Mouse (Mus musculus) hindlimb bud, embryonic 11.5 days (tissue): Measurements from ENCODE around the gene Slc4a10.
"Not testable (repeated sequence)": the region's sequence is repeated elsewhere in the genome, so short reads cannot be mapped to it uniquely, and the experiment has no call there.

Source experiments
- DNase-seq: peaks from one replicate; pipeline ENCODE4 v3.0.0-alpha.2; 2012; ENCODE audit warnings: low read depth, low spot score; ENCODE audit errors: extremely low spot score

The Slc4a10 gene

GRCm38 (mm10) chr2:62046421-62046845, at the start of gene Slc4a10:
Gene Slc4a10 (plus strand): TSS chr2:62046462.
- DNase-seq = no peak

- not testable (repeated sequence) for DNase-seq
These were observed 45.0 kb upstream of the Slc4a10 start for GRCm38 (mm10) chr2:62001251-62001650.

GRCm38 (mm10) chr2:62018209-62018608, 28.1 kb upstream of the Slc4a10 start:
- no peak for DNase-seq

DNA sequence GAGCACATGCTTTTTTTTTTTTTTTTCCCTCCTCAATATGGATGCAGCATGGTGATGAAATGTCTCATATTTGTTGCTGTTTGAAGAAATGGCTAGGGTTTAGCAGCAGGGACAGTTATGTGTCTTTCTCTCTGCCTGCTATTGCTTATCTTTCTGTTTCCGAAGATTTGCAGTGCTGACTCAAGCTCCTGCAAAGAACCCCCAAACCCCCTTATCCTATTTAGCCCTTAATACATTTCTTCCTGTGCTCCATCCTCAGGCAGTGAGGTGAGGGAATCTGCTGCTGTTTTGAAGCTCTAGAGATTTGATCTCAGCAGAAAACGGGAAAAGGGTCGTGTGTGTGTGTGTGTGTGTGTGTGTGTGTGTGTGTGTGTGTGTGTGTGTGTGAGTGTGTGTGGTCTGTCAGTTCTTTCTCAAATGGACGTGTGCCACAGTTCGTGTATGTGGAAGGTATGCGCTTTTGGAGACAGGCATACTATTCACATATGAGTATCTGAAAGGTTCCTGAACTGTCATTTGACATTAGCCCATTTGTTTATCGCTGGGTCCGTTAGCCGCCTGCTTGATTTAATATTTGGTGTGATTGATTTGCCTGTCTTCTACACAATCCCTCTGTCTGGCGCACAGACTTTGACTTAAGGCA, 720 bp downstream of the Slc4a10 start:
- no peak for DNase-seq

GRCm38 (mm10) chr2:62047504-62048005, 1.3 kb downstream of the Slc4a10 start:
- DNase-seq = no peak

GRCm38 (mm10) chr2:62048116-62048515, 1.9 kb downstream of the Slc4a10 start:
- no peak for DNase-seq

DNA sequence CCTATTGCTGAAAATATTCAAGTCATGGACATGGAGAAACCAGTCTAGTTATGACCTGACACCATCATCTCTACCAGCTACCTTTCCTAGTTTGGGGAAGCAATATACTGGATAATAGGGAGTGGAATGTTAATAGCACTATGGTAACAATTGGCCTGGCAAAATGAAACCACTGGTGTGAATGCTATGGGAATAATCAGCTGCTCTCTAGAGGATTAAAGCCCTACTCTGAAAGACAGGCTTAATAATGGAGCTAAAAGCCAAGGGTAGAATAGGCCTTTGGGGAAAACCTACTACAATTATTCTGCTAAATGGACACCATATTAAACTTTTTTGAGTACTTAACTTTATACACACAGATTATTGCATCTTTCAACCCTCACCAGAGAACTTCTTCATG, 30.2 kb downstream of the Slc4a10 start:
- DNase-seq = no peak

DNA sequence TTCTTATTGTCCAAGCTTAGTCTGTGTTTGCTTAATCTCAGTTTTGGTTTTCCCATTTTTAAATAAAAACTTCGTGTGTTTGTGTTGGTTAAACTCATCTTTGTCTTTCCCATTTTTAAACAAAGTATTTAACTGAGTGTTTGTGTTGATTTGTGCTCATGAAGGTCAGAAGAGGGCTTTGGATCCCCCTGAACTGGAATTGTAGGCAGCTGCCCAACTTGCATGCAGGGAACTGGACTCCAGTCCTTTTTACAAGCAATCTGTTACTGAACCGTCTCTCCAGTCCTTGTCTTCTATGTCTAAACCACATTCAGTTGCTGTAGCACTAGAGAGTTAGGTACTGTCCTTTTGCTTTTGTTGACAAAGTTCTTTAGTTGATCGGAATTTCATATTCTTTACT, 41.3 kb downstream of the Slc4a10 start:
- DNase-seq = no peak

- no peak for DNase-seq
These were observed 42.5 kb downstream of the Slc4a10 start for GRCm38 (mm10) chr2:62088715-62089114.

GRCm38 (mm10) chr2:62089208-62089607, 42.9 kb downstream of the Slc4a10 start:
- DNase-seq = no peak

DNA sequence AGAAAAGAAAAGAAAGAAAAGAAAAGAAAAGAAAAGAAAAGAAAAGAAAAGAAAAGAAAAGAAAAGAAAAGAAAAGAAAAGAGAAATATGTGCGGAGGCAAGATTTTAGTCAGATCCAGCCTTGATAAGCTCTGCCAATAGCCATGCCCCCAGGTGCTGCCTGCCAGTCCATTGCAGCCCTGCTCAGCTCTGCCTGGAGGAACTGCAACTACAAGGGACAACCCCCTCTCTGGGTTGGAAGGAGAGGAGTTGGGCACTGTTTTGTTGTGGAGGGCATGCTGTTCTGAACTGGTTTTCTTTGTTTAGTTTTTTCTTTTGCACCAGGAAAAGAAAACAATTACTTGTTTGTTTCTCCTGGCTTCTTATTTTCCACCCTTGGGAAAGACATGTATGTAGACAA, 54.3 kb downstream of the Slc4a10 start:
- DNase-seq = no peak

DNA sequence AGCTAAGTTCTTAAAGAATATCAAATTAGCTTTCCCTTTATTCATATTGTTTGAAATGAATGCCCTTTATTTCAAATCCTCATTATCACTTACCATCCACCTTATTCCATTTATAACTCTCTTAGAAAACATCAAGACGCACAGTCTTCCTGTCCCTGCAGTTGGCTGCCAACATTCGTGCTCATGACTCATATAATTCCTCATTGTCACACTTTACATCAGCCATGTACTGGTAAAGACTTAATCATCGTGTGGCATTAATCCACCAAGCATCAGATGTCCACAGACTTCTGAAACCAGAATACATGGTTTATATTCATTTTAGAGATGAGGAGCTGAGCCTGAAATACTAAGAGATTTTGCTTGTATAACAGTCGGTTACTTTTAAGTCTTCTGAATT, 69.1 kb downstream of the Slc4a10 start:
- DNase-seq = no peak

DNA sequence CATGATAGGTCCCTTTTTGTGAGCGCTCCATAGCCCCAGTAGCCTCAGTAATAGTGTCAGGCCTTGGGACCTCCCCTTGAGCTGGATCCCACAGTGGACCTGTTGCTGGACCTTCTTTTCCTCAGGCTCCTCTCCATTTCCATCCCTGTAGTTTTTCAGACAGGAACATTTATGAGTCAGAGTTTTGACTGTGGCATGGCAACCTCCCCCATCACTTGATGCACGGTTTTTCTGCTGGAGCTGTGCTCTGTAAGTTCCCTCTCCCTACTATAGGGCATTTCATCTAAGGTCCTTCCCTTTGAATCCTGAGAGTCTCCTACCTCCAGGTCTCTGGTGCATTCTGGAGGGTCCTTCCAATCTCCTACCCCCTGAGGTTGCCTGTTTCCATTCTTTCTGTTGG, 83.7 kb downstream of the Slc4a10 start:
- no peak for DNase-seq

- DNase-seq = no peak
These were observed 88.6 kb downstream of the Slc4a10 start for GRCm38 (mm10) chr2:62134911-62135310.

GRCm38 (mm10) chr2:62147636-62148035, 101.4 kb downstream of the Slc4a10 start:
- DNase-seq = no peak

- no peak for DNase-seq
These were observed 103.2 kb downstream of the Slc4a10 start for GRCm38 (mm10) chr2:62149421-62149820.

DNA sequence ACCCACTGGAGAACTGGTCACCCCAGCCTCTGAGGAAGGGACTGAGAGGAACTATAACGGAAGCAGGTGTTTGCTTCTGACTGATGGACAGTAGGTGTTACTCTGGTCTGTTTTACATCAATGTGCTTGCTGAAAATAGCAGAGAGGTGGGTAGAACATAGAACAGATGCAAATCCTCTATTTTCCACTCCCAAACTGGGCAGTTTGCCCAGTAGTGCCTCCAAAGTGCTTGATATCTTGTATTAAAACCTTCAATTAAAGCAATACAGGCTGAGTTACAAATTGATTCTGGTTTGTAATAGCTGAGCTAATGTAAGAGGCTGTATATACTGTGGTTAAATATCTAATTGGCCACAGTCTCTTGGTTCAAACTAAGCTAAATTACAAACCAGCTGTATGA, 104.6 kb downstream of the Slc4a10 start:
- DNase-seq = no peak

- DNase-seq = no peak
These were observed 163.8 kb downstream of the Slc4a10 start for GRCm38 (mm10) chr2:62210109-62210508.

DNA sequence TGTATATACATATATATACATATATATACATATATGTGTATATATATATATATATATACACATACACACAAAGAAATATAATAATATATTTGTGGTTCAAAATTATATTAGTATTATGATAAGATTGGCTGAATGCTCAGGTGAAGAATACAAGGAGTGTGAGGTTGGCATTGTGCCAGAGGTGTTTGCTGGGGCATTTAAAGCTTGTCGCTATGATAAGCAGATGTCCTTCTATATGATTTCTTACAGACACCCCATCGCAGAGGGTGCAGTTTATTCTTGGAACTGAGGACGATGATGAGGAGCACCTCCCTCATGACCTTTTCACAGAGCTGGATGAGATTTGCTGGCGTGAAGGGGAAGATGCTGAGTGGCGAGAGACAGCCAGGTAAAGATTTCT, 164.8 kb downstream of the Slc4a10 start:
- no peak for DNase-seq

- no peak for DNase-seq
These were observed 181.3 kb downstream of the Slc4a10 start for GRCm38 (mm10) chr2:62227563-62227962.

- no peak for DNase-seq
These were observed 185.0 kb downstream of the Slc4a10 start for GRCm38 (mm10) chr2:62231271-62231670.

DNA sequence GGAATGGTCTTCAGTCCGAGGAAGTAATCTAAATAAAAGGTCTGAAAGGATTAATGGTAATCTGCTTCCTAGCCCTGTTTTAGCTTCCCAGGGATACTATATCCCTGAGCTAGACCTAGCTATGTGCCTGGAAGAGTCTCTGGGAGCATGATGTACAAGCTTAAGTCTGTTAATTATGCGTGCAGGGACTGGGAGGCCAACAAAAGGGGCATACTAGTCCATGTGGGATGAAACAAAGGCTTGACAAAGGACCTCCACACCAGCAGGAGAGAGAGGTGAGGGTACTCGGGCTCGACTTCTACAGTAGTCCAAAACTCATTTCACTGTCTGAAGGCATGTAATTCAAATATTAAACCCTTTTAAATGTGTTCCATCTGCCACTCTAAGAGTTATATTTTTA, 197.9 kb downstream of the Slc4a10 start:
- no peak for DNase-seq

- no peak for DNase-seq
These were observed 222.2 kb downstream of the Slc4a10 start for GRCm38 (mm10) chr2:62268467-62268866.
